Mouse (Mus musculus) forebrain, embryonic 16.5 days (tissue): Measurements from ENCODE around the gene Dedd2. TPM values are rescaled to one million over a fixed set of nuclear protein-coding genes. Genes with fewer than 3 reads are reported as not detected.

ENCODE experiments used
- ATAC-seq: fragments of 200-750 bp; cut with Nextera tagmentation; 2 replicates; pipeline ENCODE4 v1.8.0; 2017; ENCODE audit warnings: mild to moderate bottlenecking, moderate library complexity
- H3K27ac ChIP-seq: fragments of 300-500 bp; sonication (generic); 2 replicates; pipeline ENCODE4 v1.5.1; 2014; ENCODE audit warnings: low read length, control low read depth
- H3K27me3 ChIP-seq: fragments of 300-500 bp; sonication (generic); replicated peaks from 2 replicates; pipeline ENCODE4 v1.6.1; 2014; ENCODE audit warnings: low read length; ENCODE audit not compliant: control insufficient read depth, insufficient read depth
- H3K36me3 ChIP-seq: fragments of 300-500 bp; sonication (generic); 2 replicates; pipeline ENCODE4 v1.6.1; 2014; ENCODE audit not compliant: control insufficient read depth, insufficient read depth
- H3K4me1 ChIP-seq: fragments of 300-500 bp; sonication (generic); replicated peaks from 2 replicates; pipeline ENCODE4 v1.6.1; 2014; ENCODE audit warnings: low read length; ENCODE audit not compliant: control insufficient read depth, insufficient read depth
- H3K4me2 ChIP-seq: fragments of 300-500 bp; sonication (generic); 2 replicates; pipeline ENCODE4 v1.6.1; 2014; ENCODE audit warnings: mild to moderate bottlenecking, low read length, control low read depth
- H3K4me3 ChIP-seq: fragments of 300-500 bp; sonication (generic); replicated peaks from 2 replicates; pipeline ENCODE4 v1.5.1; 2014; ENCODE audit warnings: mild to moderate bottlenecking, low read length, control low read depth
- H3K9ac ChIP-seq: fragments of 300-500 bp; sonication (generic); replicated peaks from 2 replicates; pipeline ENCODE4 v1.6.1; 2014; ENCODE audit warnings: low read depth, low read length, control low read depth
- H3K9me3 ChIP-seq: fragments of 300-500 bp; sonication (generic); 2 replicates; pipeline ENCODE4 v1.6.1; 2016; ENCODE audit warnings: low read length; ENCODE audit not compliant: control insufficient read depth
- WGBS: fragments of 180-500 bp; shearing (Covaris S2); extraction: QIAGEN DNeasy Blood & Tissue Kit; methylation state at CpG from one replicate; pipeline ENCODE4 v1.1.7; 2014; 5-methylcytosine and 5-hydroxymethylcytosine counted together
- polyA plus RNA-seq: library from polyadenylated mRNA; unstranded; fragments of >200 nt; fragmentation: Nextera tagmentation; extraction: Ambion mirVana; gene quantifications from 2 replicates; pipeline ENCODE4 v1.2.1, GENCODE M21; 2015

Dedd2 gene
- polyA plus RNA-seq, 1 experiment from 2014 or later: 15.0 TPM

GRCm38 (mm10) chr7:25174343-25174742, 46.1 kb downstream of the Dedd2 start:
- no peak for ATAC-seq
- Histone ChIP-seq H3K9ac (no peak overlapping the region), H3K4me3 (no peak overlapping the region), H3K4me2 (no peak overlapping the region), H3K27ac (no peak overlapping the region), H3K4me1 (peaks cover 26% of the 10 kb centered on the region), H3K36me3 (no peaks in the 10 kb centered on the region), H3K9me3 (no peaks in the 10 kb centered on the region), H3K27me3 (no peaks in the 10 kb centered on the region)
- WGBS: 36% methylated on average over 11 of the region's 11 CpGs

- Histone ChIP-seq H3K9me3 (no peaks in the 10 kb centered on the region), H3K4me3 (no peak overlapping the region), H3K9ac (no peak overlapping the region), H3K4me2 (no peak overlapping the region), H3K36me3 (no peaks in the 10 kb centered on the region), H3K27me3 (no peaks in the 10 kb centered on the region), H3K27ac (no peak overlapping the region), H3K4me1 (peaks cover 23% of the 10 kb centered on the region)
- no peak for ATAC-seq
- 61% methylated on average over 5 of the region's 5 CpGs for WGBS
These were observed 47.7 kb downstream of the Dedd2 start for GRCm38 (mm10) chr7:25172669-25173068.

GRCm38 (mm10) chr7:25170583-25170982, 49.8 kb downstream of the Dedd2 start:
- peak; percentile 41; the same call in 1 of the 2 replicates for ATAC-seq
- Histone ChIP-seq H3K27me3 (no peaks in the 10 kb centered on the region), H3K9ac (no peak overlapping the region), H3K9me3 (no peaks in the 10 kb centered on the region), H3K4me3 (no peak overlapping the region), H3K27ac (no peak overlapping the region), H3K36me3 (no peaks in the 10 kb centered on the region), H3K4me2 (no peak overlapping the region), H3K4me1 (peaks cover 10% of the 10 kb centered on the region; the same call in 1 of the 2 replicates)
- 33% methylated on average over 3 of the region's 3 CpGs for WGBS

GRCm38 (mm10) chr7:25166106-25166505, 54.3 kb downstream of the Dedd2 start:
- Histone ChIP-seq H3K9ac (no peak overlapping the region), H3K4me1 (peaks cover 3% of the 10 kb centered on the region; the same call in 1 of the 2 replicates), H3K36me3 (no peaks in the 10 kb centered on the region), H3K27me3 (no peaks in the 10 kb centered on the region), H3K27ac (no peak overlapping the region), H3K4me3 (no peak overlapping the region), H3K9me3 (no peaks in the 10 kb centered on the region), H3K4me2 (no peak overlapping the region)
- 85% methylated on average over 5 of the region's 5 CpGs for WGBS
- no peak for ATAC-seq

- ATAC-seq: no peak
- H3K4me3 ChIP-seq: no peak overlapping the region
- no peak overlapping the region; the same call in 1 of the 2 replicates for H3K27ac ChIP-seq
- WGBS: 47% methylated on average over 14 of the region's 14 CpGs
- peaks cover 43% of the 10 kb centered on the region for H3K4me1 ChIP-seq
- H3K9ac ChIP-seq: no peak overlapping the region
- no peaks in the 10 kb centered on the region for H3K27me3 ChIP-seq
- H3K4me2 ChIP-seq: no peak overlapping the region
- no peaks in the 10 kb centered on the region for H3K9me3 ChIP-seq
- no peaks in the 10 kb centered on the region for H3K36me3 ChIP-seq
These were observed 64.2 kb downstream of the Dedd2 start for GRCm38 (mm10) chr7:25156158-25156648.

- WGBS: 19% methylated on average over 16 of the region's 17 CpGs
- no peak overlapping the region for H3K27ac ChIP-seq
- H3K36me3 ChIP-seq: no peaks in the 10 kb centered on the region
- H3K4me2 ChIP-seq: no peak overlapping the region
- peaks cover 49% of the 10 kb centered on the region for H3K4me1 ChIP-seq
- H3K9me3 ChIP-seq: no peaks in the 10 kb centered on the region
- no peak overlapping the region for H3K4me3 ChIP-seq
- ATAC-seq: no peak
- no peak overlapping the region for H3K9ac ChIP-seq
- no peaks in the 10 kb centered on the region for H3K27me3 ChIP-seq
These were observed 64.8 kb downstream of the Dedd2 start for GRCm38 (mm10) chr7:25155469-25156157.

GRCm38 (mm10) chr7:25154648-25155047, 65.8 kb downstream of the Dedd2 start:
- H3K4me2 ChIP-seq: no peak overlapping the region
- H3K27me3 ChIP-seq: no peaks in the 10 kb centered on the region
- H3K9me3 ChIP-seq: no peaks in the 10 kb centered on the region
- no peak overlapping the region for H3K9ac ChIP-seq
- WGBS: 51% methylated on average over 4 of the region's 4 CpGs
- H3K4me3 ChIP-seq: no peak overlapping the region
- no peak for ATAC-seq
- no peak overlapping the region for H3K27ac ChIP-seq
- peaks cover 56% of the 10 kb centered on the region for H3K4me1 ChIP-seq
- no peaks in the 10 kb centered on the region for H3K36me3 ChIP-seq

- WGBS: 35% methylated on average over 7 of the region's 7 CpGs
- no peak overlapping the region for H3K4me3 ChIP-seq
- no peaks in the 10 kb centered on the region for H3K36me3 ChIP-seq
- H3K27ac ChIP-seq: peak overlapping the region; percentile 15; the same call in 1 of the 2 replicates
- H3K9me3 ChIP-seq: no peaks in the 10 kb centered on the region
- ATAC-seq: no peak
- H3K4me1 ChIP-seq: peaks cover 56% of the 10 kb centered on the region
- no peaks in the 10 kb centered on the region for H3K27me3 ChIP-seq
- H3K4me2 ChIP-seq: peak overlapping the region; percentile 6; the same call in 1 of the 2 replicates
- H3K9ac ChIP-seq: peak overlapping the region; percentile 11; the same call in 1 of the 2 replicates
These were observed 66.6 kb downstream of the Dedd2 start for GRCm38 (mm10) chr7:25153841-25154240.

- peak; percentile 23 for ATAC-seq
- Histone ChIP-seq H3K4me3 (no peak overlapping the region; the same call in 1 of the 2 replicates), H3K27ac (peak overlapping the region; percentile 1; the same call in 1 of the 2 replicates), H3K4me2 (peak overlapping the region; percentile 3), H3K9ac (peak overlapping the region; percentile 3), H3K4me1 (peaks cover 56% of the 10 kb centered on the region), H3K27me3 (no peaks in the 10 kb centered on the region), H3K9me3 (no peaks in the 10 kb centered on the region), H3K36me3 (no peaks in the 10 kb centered on the region)
- WGBS: 9% methylated on average over 5 of the region's 10 CpGs
These were observed 68.4 kb downstream of the Dedd2 start for GRCm38 (mm10) chr7:25151916-25152556.
